ENCODE assay signal across 8 mouse cellular contexts in genomic region chr12:99560701-99561332, GRCm38 (mm10). TPM values are rescaled to one million over a fixed set of nuclear protein-coding genes. Genes with fewer than 3 reads are reported as not detected.
A peak's percentile ranks its signal among the peaks of the same experiment; 100 is the strongest.
DNase-seq lines count a peak whose midpoint lies in the region; ATAC-seq and TF ChIP-seq lines count a peak whose summit lies in the region.

No protein-coding gene starts in this region.

- peak overlapping the region; percentile 82 for H3K4me2 ChIP-seq in embryonic facial prominence, embryonic 14.5 days (ENCODE audit: low read depth, low read length)
- H3K4me2 ChIP-seq in hindbrain, embryonic 14.5 days (replicated peaks) = peak overlapping the region; percentile 66
- peak overlapping the region; percentile 87 for H3K4me2 ChIP-seq in liver, embryonic 11.5 days
- peak overlapping the region; percentile 88 for H3K4me2 ChIP-seq in stomach, postnatal 0 days (replicated peaks; ENCODE audit: low read depth)

- intact Hi-C loops in left cerebral cortex, postnatal 10 days (cut with DNase I) = loop anchor here (5.0 kb wide), 3 partner anchors 154 to 276 kb away; no protein-coding TSS in a partner anchor

- H3K27me3 ChIP-seq in liver, adult 2 months (ENCODE audit: control insufficient read depth, insufficient read depth, low read length) = no peaks in the 10 kb centered on the region
- H3K27me3 ChIP-seq in embryonic facial prominence, embryonic 14.5 days (replicated peaks; ENCODE audit: control insufficient read depth, insufficient read depth, low read length) = no peaks in the 10 kb centered on the region
- H3K27me3 ChIP-seq in hindbrain, embryonic 14.5 days (ENCODE audit: control insufficient read depth, insufficient read depth, low read length) = no peaks in the 10 kb centered on the region
- H3K27me3 ChIP-seq in liver, embryonic 11.5 days (replicated peaks; ENCODE audit: control insufficient read depth, insufficient read depth, low read length) = no peaks in the 10 kb centered on the region
- H3K27me3 ChIP-seq in stomach, postnatal 0 days (ENCODE audit: control insufficient read depth, insufficient read depth, low read length) = no peaks in the 10 kb centered on the region

- peaks cover 8% of the 10 kb centered on the region; the same call in 1 of the 2 replicates for H3K4me1 ChIP-seq in liver, adult 2 months (ENCODE audit: control insufficient read depth, insufficient read depth, low read length)
- peaks cover 28% of the 10 kb centered on the region for H3K4me1 ChIP-seq in embryonic facial prominence, embryonic 14.5 days (ENCODE audit: control insufficient read depth, insufficient read depth, low read length)
- H3K4me1 ChIP-seq in hindbrain, embryonic 14.5 days (replicated peaks; ENCODE audit: control insufficient read depth, insufficient read depth, low read length) = peaks cover 20% of the 10 kb centered on the region
- H3K4me1 ChIP-seq in liver, embryonic 11.5 days (replicated peaks; ENCODE audit: control insufficient read depth, insufficient read depth, low read length) = peaks cover 38% of the 10 kb centered on the region
- H3K4me1 ChIP-seq in stomach, postnatal 0 days (replicated peaks; ENCODE audit: control insufficient read depth, insufficient read depth) = 0 out of 2 replicates have a peak, but pooled peaks cover 2% of the 10 kb centered on the region

- no peak overlapping the region for H3K9ac ChIP-seq in liver, adult 2 months (ENCODE audit: low read depth, low read length)
- peak overlapping the region; percentile 46; the same call in 1 of the 2 replicates for H3K9ac ChIP-seq in embryonic facial prominence, embryonic 14.5 days (ENCODE audit: low read depth, low read length)
- H3K9ac ChIP-seq in hindbrain, embryonic 14.5 days = peak overlapping the region; percentile 29; the same call in 1 of the 2 replicates
- peak overlapping the region; percentile 35; the same call in 1 of the 2 replicates for H3K9ac ChIP-seq in liver, embryonic 11.5 days (ENCODE audit: low read depth, low read length)
- no peak overlapping the region for H3K9ac ChIP-seq in stomach, postnatal 0 days (ENCODE audit: low read length)

- no peak for TF ChIP-seq EP300 in stomach, postnatal 0 days (optimal IDR thresholded peaks at IDR 0.05)

- no peak for TF ChIP-seq CTCF in liver, adult 2 months (IDR thresholded peaks at IDR 0.05; ENCODE audit: low read depth, low read length)
- TF ChIP-seq CTCF in stomach, postnatal 0 days (IDR thresholded peaks at IDR 0.05; ENCODE audit: low read depth) = no peak

- no peaks in the 10 kb centered on the region for H3K9me3 ChIP-seq in embryonic facial prominence, embryonic 14.5 days (ENCODE audit: control insufficient read depth, low read length)
- no peaks in the 10 kb centered on the region for H3K9me3 ChIP-seq in hindbrain, embryonic 14.5 days (ENCODE audit: control insufficient read depth, low read length)
- no peaks in the 10 kb centered on the region for H3K9me3 ChIP-seq in liver, embryonic 11.5 days (ENCODE audit: control insufficient read depth, low read length)
- no peaks in the 10 kb centered on the region for H3K9me3 ChIP-seq in stomach, postnatal 0 days (ENCODE audit: control insufficient read depth, low read length)

- peaks cover 11% of the 10 kb centered on the region; the same call in 1 of the 2 replicates for H3K79me2 ChIP-seq in liver, adult 2 months (ENCODE audit: control insufficient read depth, insufficient read depth, low read length)

- no peak overlapping the region for H3K4me3 ChIP-seq in liver, adult 2 months (ENCODE audit: insufficient read depth, low read depth, low read length)
- H3K4me3 ChIP-seq in embryonic facial prominence, embryonic 14.5 days (ENCODE audit: low read depth, low read length) = peak overlapping the region; percentile 86
- H3K4me3 ChIP-seq in hindbrain, embryonic 14.5 days (replicated peaks; ENCODE audit: low read length) = no peak overlapping the region
- peak overlapping the region; percentile 26 for H3K4me3 ChIP-seq in liver, embryonic 11.5 days (ENCODE audit: low read depth, low read length)
- no peak overlapping the region for H3K4me3 ChIP-seq in stomach, postnatal 0 days (ENCODE audit: low read depth, low read length)

- 11% methylated on average over 11 of the region's 11 CpGs for WGBS in liver, adult 2 months
- WGBS in embryonic facial prominence, embryonic 14.5 days = 25% methylated on average over 11 of the region's 11 CpGs
- WGBS in hindbrain, embryonic 14.5 days = 60% methylated on average over 11 of the region's 11 CpGs
- WGBS in liver, embryonic 11.5 days = 38% methylated on average over 11 of the region's 11 CpGs
- WGBS in stomach, postnatal 0 days = 33% methylated on average over 11 of the region's 11 CpGs

- H3K27ac ChIP-seq in liver, adult 2 months (replicated peaks; ENCODE audit: insufficient read depth, low read depth, low read length) = peak overlapping the region; percentile 60
- peak overlapping the region; percentile 59 for H3K27ac ChIP-seq in embryonic facial prominence, embryonic 14.5 days (replicated peaks; ENCODE audit: low read depth, low read length)
- H3K27ac ChIP-seq in hindbrain, embryonic 14.5 days = no peak overlapping the region
- peak overlapping the region; percentile 65 for H3K27ac ChIP-seq in liver, embryonic 11.5 days (ENCODE audit: low read depth, low read length)
- 0 out of 2 replicates have a peak overlapping the region, but pooled peaks have one; percentile 25 for H3K27ac ChIP-seq in stomach, postnatal 0 days (replicated peaks)

- DNase-seq in liver, adult 2 months (ENCODE audit: extremely low read depth, low read depth, low spot score) = peak; percentile 84
- DNase-seq in liver = no peak
- no peak for DNase-seq in embryonic facial prominence, embryonic 14.5 days (ENCODE audit: low spot score)
- no peak for DNase-seq in hindbrain, embryonic 14.5 days (ENCODE audit: low spot score)
- DNase-seq in liver, embryonic 11.5 days (ENCODE audit: low spot score) = no peak
- DNase-seq in stomach, postnatal 0 days (ENCODE audit: low spot score) = peak; percentile 39
- DNase-seq in left cerebral cortex, postnatal 10 days (ENCODE audit: extremely low spot score in 1 of 2, low spot score in 2 of 2) = no peak

- no peak for ATAC-seq in embryonic facial prominence, embryonic 14.5 days (ENCODE audit: low read depth)
- ATAC-seq in hindbrain, embryonic 14.5 days (ENCODE audit: low FRiP score) = no peak
- no peak for ATAC-seq in liver, embryonic 11.5 days (replicated peaks; ENCODE audit: low FRiP score)
- peak; percentile 45 for ATAC-seq in stomach, postnatal 0 days (ENCODE audit: low FRiP score, low TSS enrichment)
- ATAC-seq in megakaryocyte progenitor cell, adult 5-6 weeks (replicated peaks; ENCODE audit: poor library complexity) = no peak

- H3K36me3 ChIP-seq in liver, adult 2 months (ENCODE audit: control insufficient read depth, insufficient read depth, low read length) = no peaks in the 10 kb centered on the region
- no peaks in the 10 kb centered on the region for H3K36me3 ChIP-seq in embryonic facial prominence, embryonic 14.5 days (ENCODE audit: control insufficient read depth, insufficient read depth, low read length)
- no peaks in the 10 kb centered on the region for H3K36me3 ChIP-seq in hindbrain, embryonic 14.5 days (replicated peaks; ENCODE audit: control insufficient read depth, insufficient read depth)
- no peaks in the 10 kb centered on the region for H3K36me3 ChIP-seq in liver, embryonic 11.5 days (ENCODE audit: control insufficient read depth, insufficient read depth, low read length)
- H3K36me3 ChIP-seq in stomach, postnatal 0 days (ENCODE audit: control insufficient read depth, insufficient read depth, low read length) = no peaks in the 10 kb centered on the region

- no peak for TF ChIP-seq POLR2A in liver, adult 2 months (IDR thresholded peaks at IDR 0.05; ENCODE audit: extremely low read depth, insufficient read depth, low read length)

RNA-seq across cellular contexts. Expression of gene Foxn3, which starts 2.6 kb away (rescaled TPM):
- 21.1 and 23.9 TPM in 2 replicates for total RNA-seq in liver, adult 2 months (2014; rRNA removed)
- 22.4 and 27.3 TPM in 2 replicates for polyA plus RNA-seq in liver, adult 2 months (2012; rRNA removed)
- 86.3 and 93.9 TPM in 2 replicates for polyA plus RNA-seq in embryonic facial prominence, embryonic 14.5 days (2014; fragmentation: Nextera tagmentation; extraction: Ambion mirVana)
- polyA plus RNA-seq in hindbrain, embryonic 14.5 days (2014; fragmentation: Nextera tagmentation; extraction: Ambion mirVana) = 83.6 and 84.9 TPM in 2 replicates
- 50.2 and 52.7 TPM in 2 replicates for polyA plus RNA-seq in liver, embryonic 11.5 days (2014; fragmentation: Nextera tagmentation; extraction: Ambion mirVana)
- 40.1 and 44.1 TPM in 2 replicates for polyA plus RNA-seq in stomach, postnatal 0 days (2015; fragmentation: Nextera tagmentation; extraction: Ambion mirVana)
- total RNA-seq in left cerebral cortex, postnatal 10 days (2021) = 10 to 100 TPM; 50.7 to 65.1 TPM
- 45.5 and 55.2 TPM in 2 replicates for total RNA-seq in megakaryocyte progenitor cell, adult 5-6 weeks (2015)
- total RNA-seq in megakaryocyte progenitor cell, adult 5-6 weeks (2017) = 17.7 and 21.6 TPM in 2 replicates

Comparison
In these comparisons a context has a peak if more than half of its experiments do, and no peak if none do; other contexts are left out.
1. DNase-seq: peak in liver, adult 2 months (single experiment) and stomach, postnatal 0 days (single experiment); none in liver (single experiment), embryonic facial prominence, embryonic 14.5 days (single experiment), hindbrain, embryonic 14.5 days (single experiment), liver, embryonic 11.5 days (single experiment) and left cerebral cortex, postnatal 10 days (0 of 2).
2. H3K4me3 ChIP-seq: peak in embryonic facial prominence, embryonic 14.5 days (single experiment) and liver, embryonic 11.5 days (single experiment); none in liver, adult 2 months (single experiment), hindbrain, embryonic 14.5 days (single experiment) and stomach, postnatal 0 days (single experiment).
3. H3K9ac ChIP-seq: peak in embryonic facial prominence, embryonic 14.5 days (single experiment), hindbrain, embryonic 14.5 days (single experiment) and liver, embryonic 11.5 days (single experiment); none in liver, adult 2 months (single experiment) and stomach, postnatal 0 days (single experiment).
4. Peak in every context shown above with its lines, with median percentiles within 50 percentile points of each other: H3K4me2 ChIP-seq.